Mouse (Mus musculus): ENCODE results near the gene Chpf. TPM values are rescaled to one million over a fixed set of nuclear protein-coding genes. Genes with fewer than 3 reads are reported as not detected.

Gene Chpf
- polyA plus RNA-seq (2015; fragmentation: Nextera tagmentation; extraction: Ambion mirVana): 51.7 and 58.8 TPM in 2 replicates

DNA sequence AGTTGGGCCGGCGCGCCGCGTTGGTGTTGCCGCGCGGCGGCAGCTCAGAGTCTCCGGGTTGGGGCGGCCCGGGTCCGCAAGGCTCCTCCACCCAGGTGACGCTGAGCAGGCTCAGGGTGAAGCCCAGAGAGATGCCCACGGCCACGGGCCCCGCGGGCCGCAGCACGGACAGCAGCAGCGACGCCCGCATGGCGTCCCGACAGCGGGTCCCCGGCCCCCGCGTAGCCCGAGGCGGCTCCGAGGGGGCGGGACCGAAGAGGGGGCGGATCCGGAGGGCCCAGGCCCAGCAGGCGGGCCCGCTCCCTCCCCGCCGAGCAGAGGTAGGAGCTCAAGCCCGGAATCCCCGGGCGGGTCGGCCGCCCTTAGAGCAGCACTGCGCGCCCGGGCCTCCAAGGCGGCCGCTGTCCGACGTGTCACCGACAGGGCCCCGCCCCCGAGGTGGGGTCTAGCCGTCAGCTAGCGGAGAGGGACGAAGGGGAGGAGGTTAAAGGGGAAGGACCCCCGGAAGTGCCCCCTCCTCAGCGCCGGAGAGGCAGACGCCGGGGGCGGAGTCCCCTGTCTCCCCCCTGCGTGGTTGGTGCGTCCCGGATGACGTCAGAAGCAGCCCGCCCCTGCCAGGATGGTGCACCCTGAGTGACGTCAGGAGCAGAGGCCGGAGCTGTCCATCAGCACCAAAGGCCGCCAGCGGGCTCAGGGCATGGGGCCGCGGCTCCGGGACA, at the start of gene Chpf, which contains the start of gene Tmem198:
Gene Chpf, minus strand, starts transcription at position 392 of the 719 bp plus-strand sequence.
Gene Tmem198, plus strand, starts transcription at position 617 of the 719 bp plus-strand sequence.
- ATAC-seq (ENCODE audit: insufficient number of reproducible peaks, low FRiP score, low TSS enrichment, low read depth): peak; percentile 88
- Histone ChIP-seq H3K9ac (peak within 1 kb of the TSS; percentile 60), H3K4me3 (peak within 1 kb of the TSS; percentile 86), H3K27me3 (peaks cover 45% of the 10 kb centered on the region), H3K36me3 (peaks cover 26% of the 10 kb centered on the region), H3K27ac (peak within 1 kb of the TSS; percentile 83), H3K4me2 (peak within 1 kb of the TSS; percentile 81), H3K4me1 (peaks cover 36% of the 10 kb centered on the region), H3K9me3 (no peaks in the 10 kb centered on the region)
- under 1% methylated on average over 72 of the region's 76 CpGs for WGBS

DNA sequence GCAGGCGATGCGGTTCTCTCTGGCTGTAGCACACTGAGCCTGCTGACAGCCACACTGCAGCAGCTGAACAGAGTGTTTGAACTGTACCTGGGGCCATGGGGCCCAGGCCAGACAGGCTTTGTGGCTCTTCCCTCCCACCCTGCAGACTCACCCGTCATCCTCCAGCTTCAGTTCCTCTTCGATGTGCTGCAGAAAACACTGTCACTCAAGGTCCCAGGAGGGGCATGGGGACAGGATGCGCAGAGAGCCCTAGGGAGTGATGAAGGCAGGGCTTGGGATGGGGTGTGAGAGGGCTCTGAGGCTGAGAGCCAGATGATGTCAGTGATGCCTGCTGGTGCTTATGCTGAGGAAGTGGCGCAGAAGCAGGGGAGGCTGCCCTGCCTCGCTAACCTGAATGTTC, 45.6 kb upstream of the Chpf start:
- H3K4me1 ChIP-seq: peaks cover 16% of the 10 kb centered on the region
- no peaks in the 10 kb centered on the region for H3K27me3 ChIP-seq
- H3K9ac ChIP-seq: no peak overlapping the region
- H3K36me3 ChIP-seq: peaks cover 48% of the 10 kb centered on the region
- no peak for ATAC-seq (ENCODE audit: insufficient number of reproducible peaks, low FRiP score, low TSS enrichment, low read depth)
- no peak overlapping the region for H3K27ac ChIP-seq
- H3K4me2 ChIP-seq: no peak overlapping the region
- no peak overlapping the region for H3K4me3 ChIP-seq
- 87% methylated on average over 7 of the region's 7 CpGs for WGBS
- H3K9me3 ChIP-seq: no peaks in the 10 kb centered on the region

DNA sequence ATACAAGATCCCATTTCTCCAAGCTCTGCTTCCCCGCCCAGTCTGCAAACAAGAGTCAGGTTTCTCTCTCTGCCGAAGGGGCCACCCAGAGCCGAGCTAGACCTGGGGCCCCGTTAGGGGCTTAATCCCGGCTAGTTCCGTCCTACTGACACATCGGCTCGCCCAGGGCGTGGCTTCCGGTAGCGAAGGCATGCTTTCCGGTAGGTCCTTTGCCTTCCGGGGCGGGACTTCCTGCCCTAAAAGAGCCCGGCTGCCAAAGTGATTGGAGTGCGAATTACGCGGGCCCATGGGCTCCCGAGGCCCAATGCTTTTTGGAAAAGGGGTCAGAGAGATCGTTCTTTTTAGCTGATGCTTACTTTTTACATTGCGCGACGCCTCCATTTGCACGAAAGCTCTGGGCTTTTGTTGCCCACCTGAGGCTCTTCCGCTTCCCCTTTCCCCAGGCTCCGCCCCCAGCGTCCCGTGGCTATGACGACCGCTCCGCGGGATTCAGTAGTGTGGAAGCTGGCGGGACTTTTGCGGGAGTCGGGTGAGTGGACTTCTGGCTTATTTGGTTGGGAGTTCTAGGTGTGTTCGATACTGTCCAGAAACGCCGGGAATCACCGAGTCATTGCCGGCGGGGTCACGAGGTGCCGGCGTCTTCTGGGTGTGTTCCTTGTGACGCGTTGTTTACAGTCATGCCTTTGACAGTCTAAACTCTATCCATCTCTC, 42.4 kb upstream of the Chpf start, which contains the start of gene Stk11ip:
Gene Stk11ip, plus strand, starts transcription at position 209 of the 711 bp plus-strand sequence.
- no peaks in the 10 kb centered on the region for H3K9me3 ChIP-seq
- H3K9ac ChIP-seq: peak within 1 kb of the TSS; percentile 27; the same call in 1 of the 2 replicates
- peak within 1 kb of the TSS; percentile 60 for H3K4me2 ChIP-seq
- ATAC-seq (ENCODE audit: insufficient number of reproducible peaks, low FRiP score, low TSS enrichment, low read depth): peak; percentile 95
- H3K27me3 ChIP-seq: no peaks in the 10 kb centered on the region
- H3K4me1 ChIP-seq: peaks cover 27% of the 10 kb centered on the region
- peaks cover 17% of the 10 kb centered on the region for H3K36me3 ChIP-seq
- peak within 1 kb of the TSS; percentile 97 for H3K27ac ChIP-seq
- H3K4me3 ChIP-seq: peak within 1 kb of the TSS; percentile 61
- WGBS: under 1% methylated on average over 46 of the region's 46 CpGs

DNA sequence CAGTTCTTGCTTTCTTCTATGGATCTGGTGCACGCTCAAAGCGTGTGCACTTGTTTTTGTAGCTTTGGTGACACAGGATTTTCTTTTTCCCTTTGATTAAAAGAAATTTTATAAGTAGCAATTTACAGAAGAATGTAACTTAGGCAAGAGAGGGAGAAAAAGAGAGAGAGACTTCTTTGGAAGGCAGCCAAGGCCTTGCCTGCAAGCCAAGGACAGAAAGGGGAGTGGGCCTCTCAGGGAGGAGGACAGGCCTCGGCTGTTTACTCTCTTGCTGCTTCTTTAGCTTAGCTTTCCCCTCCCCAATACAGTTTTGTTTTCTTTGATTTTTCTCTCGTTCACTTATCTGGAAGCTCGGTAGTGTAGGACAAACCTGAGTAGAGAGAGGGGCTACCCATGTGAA, 40.5 kb upstream of the Chpf start:
- Histone ChIP-seq H3K4me2 (no peak overlapping the region), H3K4me3 (no peak overlapping the region), H3K27me3 (no peaks in the 10 kb centered on the region), H3K36me3 (no peaks in the 10 kb centered on the region), H3K4me1 (peaks cover 27% of the 10 kb centered on the region), H3K27ac (peak overlapping the region; percentile 97), H3K9me3 (no peaks in the 10 kb centered on the region), H3K9ac (no peak overlapping the region)
- WGBS: 44% methylated on average over 5 of the region's 5 CpGs
- ATAC-seq (ENCODE audit: insufficient number of reproducible peaks, low FRiP score, low TSS enrichment, low read depth): no peak

DNA sequence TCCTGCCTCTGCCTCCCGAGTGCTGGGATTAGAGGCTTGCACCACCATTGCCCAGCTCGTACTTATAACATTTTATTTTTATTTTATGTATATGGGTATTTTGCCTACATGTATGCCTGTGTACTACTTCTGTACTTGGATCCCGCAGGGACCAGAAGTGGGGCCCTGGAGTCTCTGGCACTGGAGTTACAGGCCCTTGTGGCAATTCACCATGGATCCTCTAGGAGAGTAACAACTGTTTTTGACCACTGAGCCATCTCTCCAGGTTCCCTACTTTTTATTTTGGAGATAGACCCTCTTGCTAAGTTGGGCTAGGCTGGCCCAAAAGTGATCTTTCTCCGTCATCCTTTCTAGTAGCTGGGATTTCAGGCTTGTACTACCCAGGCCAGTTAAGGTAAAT, 39.3 kb upstream of the Chpf start:
- no peaks in the 10 kb centered on the region for H3K9me3 ChIP-seq
- H3K4me1 ChIP-seq: peaks cover 27% of the 10 kb centered on the region
- no peaks in the 10 kb centered on the region for H3K27me3 ChIP-seq
- H3K4me3 ChIP-seq: no peak overlapping the region
- 94% methylated on average over 4 of the region's 4 CpGs for WGBS
- H3K27ac ChIP-seq: peak overlapping the region; percentile 76
- H3K4me2 ChIP-seq: no peak overlapping the region
- H3K36me3 ChIP-seq: no peaks in the 10 kb centered on the region
- ATAC-seq (ENCODE audit: insufficient number of reproducible peaks, low FRiP score, low TSS enrichment, low read depth): no peak
- no peak overlapping the region for H3K9ac ChIP-seq

DNA sequence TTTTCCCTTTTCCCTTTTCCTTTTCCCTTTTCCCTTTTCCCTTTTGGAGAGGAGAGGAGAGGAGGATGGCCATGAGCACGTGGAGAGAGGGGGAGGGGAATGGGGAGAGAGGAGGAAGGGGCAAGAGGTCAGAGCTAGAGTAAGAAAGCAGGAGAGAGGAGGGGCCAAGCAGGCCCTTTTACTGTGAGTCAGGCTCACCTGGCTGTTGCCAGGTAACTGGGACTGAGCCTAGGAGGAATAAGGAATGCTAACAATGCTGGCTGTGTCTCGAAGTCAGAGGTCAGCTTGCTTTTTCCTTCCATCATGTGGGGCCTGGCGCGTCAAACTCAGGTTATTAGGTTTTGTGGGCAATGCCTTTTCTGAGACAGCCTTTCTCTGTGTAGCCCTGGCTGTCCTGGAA, 38.9 kb upstream of the Chpf start:
- no peaks in the 10 kb centered on the region for H3K36me3 ChIP-seq
- H3K9me3 ChIP-seq: no peaks in the 10 kb centered on the region
- ATAC-seq (ENCODE audit: insufficient number of reproducible peaks, low FRiP score, low TSS enrichment, low read depth): no peak
- H3K4me1 ChIP-seq: peaks cover 27% of the 10 kb centered on the region
- no peak overlapping the region for H3K9ac ChIP-seq
- H3K4me2 ChIP-seq: no peak overlapping the region
- peak overlapping the region; percentile 76 for H3K27ac ChIP-seq
- no peak overlapping the region for H3K4me3 ChIP-seq
- WGBS: 58% methylated on average over 4 of the region's 4 CpGs
- no peaks in the 10 kb centered on the region for H3K27me3 ChIP-seq

DNA sequence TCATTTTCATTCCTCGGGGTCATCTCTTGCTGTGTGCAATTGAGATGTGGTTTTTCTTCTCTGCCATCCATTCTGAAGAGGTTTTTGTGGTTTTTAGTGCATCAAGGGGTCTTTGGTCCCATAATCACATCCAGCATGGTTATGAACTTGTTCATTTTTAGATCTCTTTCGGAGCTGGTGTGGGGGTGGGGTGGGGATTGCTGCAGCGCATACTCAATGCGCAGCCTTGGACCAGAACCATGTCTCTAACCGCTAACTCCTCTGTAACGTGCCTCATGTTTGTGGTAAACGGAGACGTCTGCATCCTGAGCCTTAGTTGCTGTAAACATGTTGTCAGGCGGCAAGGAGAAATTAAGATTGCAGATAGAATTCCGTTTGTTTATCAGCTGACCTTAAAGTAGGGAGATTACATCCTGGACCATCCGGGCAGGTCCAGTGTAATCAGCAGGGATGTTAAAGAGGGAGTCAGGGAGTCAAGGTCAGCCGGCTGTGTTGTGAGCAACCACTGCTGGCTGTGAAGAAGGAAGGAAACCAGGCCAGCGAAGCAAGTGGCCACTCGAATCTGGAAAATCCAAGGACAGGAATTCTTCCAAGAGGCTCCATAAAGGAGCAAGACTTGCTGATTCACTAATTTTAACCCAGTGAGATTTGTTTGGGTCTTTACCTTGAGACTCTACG, 37.7 kb upstream of the Chpf start:
- Histone ChIP-seq H3K9me3 (no peaks in the 10 kb centered on the region), H3K4me3 (no peak overlapping the region), H3K27ac (no peak overlapping the region), H3K9ac (no peak overlapping the region), H3K36me3 (no peaks in the 10 kb centered on the region), H3K4me2 (no peak overlapping the region), H3K27me3 (no peaks in the 10 kb centered on the region), H3K4me1 (peaks cover 24% of the 10 kb centered on the region)
- no peak for ATAC-seq (ENCODE audit: insufficient number of reproducible peaks, low FRiP score, low TSS enrichment, low read depth)
- WGBS: 73% methylated on average over 15 of the region's 15 CpGs

DNA sequence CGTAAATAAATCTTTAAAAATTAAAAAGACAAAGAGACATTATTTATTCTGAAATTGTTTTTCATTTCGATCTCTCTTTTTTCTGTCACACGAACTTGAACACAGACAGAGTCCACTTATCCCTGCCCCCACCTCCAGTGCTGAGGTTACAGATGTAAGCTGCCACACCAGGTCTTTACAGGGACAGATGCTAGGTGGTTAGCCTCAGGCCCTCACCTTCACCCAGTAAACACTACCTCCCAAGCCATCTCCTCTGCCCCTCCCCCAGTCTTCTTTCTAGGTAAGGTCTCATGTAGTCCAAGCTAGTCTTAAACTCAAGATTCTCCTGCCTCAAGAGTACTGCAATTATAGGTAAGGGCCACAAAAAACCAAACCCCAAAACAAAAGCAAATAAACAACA, 33.4 kb upstream of the Chpf start:
- no peaks in the 10 kb centered on the region for H3K9me3 ChIP-seq
- no peaks in the 10 kb centered on the region for H3K27me3 ChIP-seq
- H3K4me3 ChIP-seq: no peak overlapping the region
- no peak overlapping the region for H3K9ac ChIP-seq
- WGBS: 85% methylated on average over 3 of the region's 3 CpGs
- H3K36me3 ChIP-seq: no peaks in the 10 kb centered on the region
- ATAC-seq (ENCODE audit: insufficient number of reproducible peaks, low FRiP score, low TSS enrichment, low read depth): no peak
- H3K4me2 ChIP-seq: no peak overlapping the region
- H3K4me1 ChIP-seq: peaks cover 14% of the 10 kb centered on the region
- H3K27ac ChIP-seq: no peak overlapping the region

DNA sequence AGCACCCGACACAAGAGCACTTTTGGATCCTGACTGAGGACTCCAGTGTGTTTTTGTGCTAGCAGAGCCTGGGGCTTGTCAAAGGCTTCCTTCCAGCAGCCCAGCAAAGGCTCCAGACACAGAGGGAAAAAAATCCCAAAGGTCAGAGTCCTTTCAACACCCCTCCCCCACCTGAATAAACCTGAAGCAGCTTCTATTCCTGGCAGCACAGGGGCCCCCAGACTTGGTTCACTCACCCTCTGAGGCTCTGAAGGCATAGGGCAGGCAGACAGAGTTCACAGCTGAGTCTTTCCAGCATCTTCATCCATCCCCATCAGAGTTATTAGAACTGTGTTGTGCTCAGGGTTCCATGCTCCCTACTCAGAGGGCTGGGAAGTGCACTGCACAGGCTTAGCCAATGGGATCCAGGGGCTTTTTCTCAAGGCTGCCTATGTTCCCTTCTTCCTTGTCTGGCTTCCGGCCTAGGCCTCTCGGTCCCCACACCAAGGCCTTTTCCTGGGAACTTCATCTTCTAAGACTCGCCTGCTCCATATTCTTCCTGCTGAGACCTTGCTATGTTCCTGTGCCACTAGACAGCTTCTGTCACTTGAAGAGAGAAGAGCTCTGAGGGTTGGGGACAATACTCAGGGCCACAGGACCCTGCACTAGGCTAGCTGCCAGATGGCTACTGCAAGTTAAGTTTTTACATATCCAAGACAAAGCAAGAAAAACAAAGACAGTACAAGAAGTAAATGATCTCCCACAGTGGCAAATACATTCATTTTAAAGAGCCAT, 32.5 kb upstream of the Chpf start:
- Histone ChIP-seq H3K9me3 (no peaks in the 10 kb centered on the region), H3K4me2 (no peak overlapping the region), H3K27ac (peak overlapping the region; percentile 47), H3K4me1 (peaks cover 22% of the 10 kb centered on the region), H3K9ac (no peak overlapping the region), H3K27me3 (no peaks in the 10 kb centered on the region), H3K36me3 (no peaks in the 10 kb centered on the region), H3K4me3 (no peak overlapping the region)
- WGBS: 53% methylated on average over 4 of the region's 4 CpGs
- ATAC-seq (ENCODE audit: insufficient number of reproducible peaks, low FRiP score, low TSS enrichment, low read depth): no peak

DNA sequence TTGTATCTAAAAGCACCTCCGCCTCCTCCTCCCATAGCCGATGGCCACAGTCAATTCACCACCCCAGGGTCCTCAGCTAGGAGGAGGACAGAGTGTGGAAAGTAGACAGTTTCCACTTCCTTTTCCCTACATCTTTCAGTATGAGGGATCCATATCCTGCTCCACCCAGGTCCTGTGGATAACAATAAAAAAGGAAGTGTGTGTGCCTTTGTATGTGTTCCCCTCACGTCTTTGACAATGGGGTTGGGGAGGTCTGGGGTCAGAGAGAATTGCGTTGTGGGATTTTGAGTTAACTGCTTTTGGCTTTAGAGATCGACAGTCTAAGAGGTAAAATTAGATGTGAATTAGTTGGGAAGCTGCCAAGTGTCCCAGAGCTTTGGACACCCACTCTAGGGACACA, 31.0 kb upstream of the Chpf start:
- H3K9me3 ChIP-seq: no peaks in the 10 kb centered on the region
- no peak for ATAC-seq (ENCODE audit: insufficient number of reproducible peaks, low FRiP score, low TSS enrichment, low read depth)
- WGBS: 65% methylated on average over 5 of the region's 5 CpGs
- no peak overlapping the region for H3K4me3 ChIP-seq
- no peak overlapping the region for H3K27ac ChIP-seq
- H3K4me2 ChIP-seq: no peak overlapping the region
- H3K36me3 ChIP-seq: no peaks in the 10 kb centered on the region
- no peak overlapping the region for H3K9ac ChIP-seq
- peaks cover 26% of the 10 kb centered on the region for H3K4me1 ChIP-seq
- H3K27me3 ChIP-seq: no peaks in the 10 kb centered on the region

DNA sequence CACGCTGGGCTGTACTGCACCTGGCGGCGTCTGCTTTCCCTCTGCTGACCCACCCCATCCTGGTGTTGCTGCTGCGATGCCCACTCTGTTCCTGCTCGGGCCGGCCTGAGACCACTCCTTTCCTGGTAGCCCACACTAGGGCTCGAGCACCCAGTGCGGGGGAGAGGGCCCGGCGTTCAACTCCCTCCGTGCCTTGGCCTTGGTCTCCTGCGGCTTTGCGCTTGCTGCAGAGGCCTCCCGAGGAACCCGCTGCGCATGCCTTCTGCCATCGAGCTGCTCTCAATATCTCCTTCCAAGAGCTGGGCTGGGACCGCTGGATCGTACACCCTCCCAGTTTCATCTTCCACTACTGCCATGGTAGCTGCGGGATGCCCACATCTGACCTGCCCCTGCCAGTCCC, 30.5 kb upstream of the Chpf start:
- WGBS: 63% methylated on average over 20 of the region's 20 CpGs

More for the DNA sequence above, 30.5 kb upstream of the Chpf start:
- H3K9me3 ChIP-seq: no peaks in the 10 kb centered on the region
- H3K36me3 ChIP-seq: no peaks in the 10 kb centered on the region
- no peak for ATAC-seq (ENCODE audit: insufficient number of reproducible peaks, low FRiP score, low TSS enrichment, low read depth)
- H3K9ac ChIP-seq: no peak overlapping the region
- no peak overlapping the region for H3K4me3 ChIP-seq
- no peak overlapping the region for H3K27ac ChIP-seq
- peaks cover 31% of the 10 kb centered on the region for H3K4me1 ChIP-seq
- no peaks in the 10 kb centered on the region for H3K27me3 ChIP-seq
- H3K4me2 ChIP-seq: no peak overlapping the region
